Mouse (Mus musculus): Measurements from ENCODE around the gene Cyp2j5.

GRCm38 (mm10) chr4:96635455-96635854 is 28.5 kb downstream of the Cyp2j5 start:
- no peak for TF ChIP-seq GATA1 (IDR thresholded peaks at IDR 0.05; ENCODE audit: low read length)
- no peak for TF ChIP-seq TAL1 (IDR thresholded peaks at IDR 0.05; ENCODE audit: low read length)
